Mouse (Mus musculus) forebrain, embryonic 11.5 days (tissue): ENCODE results near the gene Meis2. TPM values are rescaled to one million over a fixed set of nuclear protein-coding genes. Genes with fewer than 3 reads are reported as not detected.

Source experiments
- ATAC-seq: fragments of 200-750 bp; cut with Nextera tagmentation; replicated peaks from 2 replicates; pipeline ENCODE4 v1.8.0; 2017; ENCODE audit warnings: moderate TSS enrichment; ENCODE audit not compliant: low FRiP score
- DNase-seq: peaks from one replicate; pipeline ENCODE4 v3.0.0-alpha.2; 2017; ENCODE audit warnings: low spot score
- H3K27ac ChIP-seq: fragments of 300-500 bp; sonication (generic); 2 replicates; pipeline ENCODE4 v1.5.1; 2014; ENCODE audit warnings: low read depth, low read length
- H3K27me3 ChIP-seq: fragments of 300-500 bp; sonication (generic); 2 replicates; pipeline ENCODE4 v1.6.1; 2014; ENCODE audit warnings: mild to moderate bottlenecking, low read length, mixed read lengths; ENCODE audit not compliant: control insufficient read depth, insufficient read depth
- H3K36me3 ChIP-seq: fragments of 300-500 bp; sonication (generic); 2 replicates; pipeline ENCODE4 v1.6.1; 2014; ENCODE audit warnings: mild to moderate bottlenecking, low read length, moderate library complexity, mixed read lengths; ENCODE audit not compliant: control insufficient read depth, insufficient read depth
- H3K4me1 ChIP-seq: fragments of 300-500 bp; sonication (generic); replicated peaks from 2 replicates; pipeline ENCODE4 v1.6.1; 2014; ENCODE audit warnings: low read length, mixed read lengths; ENCODE audit not compliant: control insufficient read depth, insufficient read depth
- H3K4me2 ChIP-seq: fragments of 300-500 bp; sonication (generic); 2 replicates; pipeline ENCODE4 v1.6.1; 2014; ENCODE audit warnings: low read depth, mild to moderate bottlenecking, low read length, moderate library complexity, mixed read lengths; ENCODE audit not compliant: severe bottlenecking
- H3K4me3 ChIP-seq: fragments of 300-500 bp; sonication (generic); 2 replicates; pipeline ENCODE4 v1.5.1; 2014; ENCODE audit warnings: low read depth, low read length
- H3K9ac ChIP-seq: fragments of 300-500 bp; sonication (generic); 2 replicates; pipeline ENCODE4 v1.6.1; 2014; ENCODE audit warnings: low read length
- H3K9me3 ChIP-seq: fragments of 300-500 bp; sonication (generic); 2 replicates; pipeline ENCODE4 v1.6.1; 2016; ENCODE audit warnings: low read length, mixed read lengths; ENCODE audit not compliant: control insufficient read depth
- WGBS: fragments of 180-500 bp; shearing (Covaris S2); extraction: QIAGEN DNeasy Blood & Tissue Kit; methylation state at CpG from one replicate; pipeline ENCODE4 v1.1.7; 2014; 5-methylcytosine and 5-hydroxymethylcytosine counted together
- polyA plus RNA-seq: library from polyadenylated mRNA; unstranded; fragments of >200 nt; fragmentation: Nextera tagmentation; extraction: Ambion mirVana; gene quantifications from 2 replicates; pipeline ENCODE4 v1.2.1, GENCODE M21; 2014

Meis2 gene
- polyA plus RNA-seq, 1 experiment from 2014 or later, result 77.2 TPM

DNA sequence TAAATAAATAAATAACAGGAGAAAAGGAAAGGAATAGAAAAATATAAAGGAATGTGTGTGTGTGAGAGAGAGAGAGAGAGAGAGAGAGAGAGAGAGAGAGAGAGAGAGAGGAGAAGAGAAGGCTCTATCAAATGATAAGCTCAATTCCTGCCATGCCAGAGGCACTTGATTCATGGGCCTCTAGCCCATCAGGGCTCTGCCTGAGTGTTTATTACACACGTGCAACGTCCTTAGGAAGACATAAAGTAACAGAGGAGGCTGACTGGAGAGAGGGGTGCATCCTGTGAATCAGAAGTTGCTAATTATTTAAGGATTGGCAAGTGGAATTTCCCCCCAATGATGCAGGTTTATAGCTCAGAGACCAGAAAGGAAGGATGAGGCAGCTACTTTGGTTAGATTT is 168.6 kb downstream of the Meis2 start:
- Histone ChIP-seq H3K9ac (no peak overlapping the region), H3K9me3 (no peaks in the 10 kb centered on the region), H3K36me3 (no peaks in the 10 kb centered on the region; the same call in 1 of the 2 replicates), H3K4me1 (peaks cover 3% of the 10 kb centered on the region; the same call in 1 of the 2 replicates), H3K4me3 (no peak overlapping the region), H3K27me3 (no peaks in the 10 kb centered on the region), H3K4me2 (no peak overlapping the region), H3K27ac (no peak overlapping the region)
- no peak for DNase-seq
- ATAC-seq, result no peak
- WGBS, result 50% methylated on average over 2 of the region's 2 CpGs

DNA sequence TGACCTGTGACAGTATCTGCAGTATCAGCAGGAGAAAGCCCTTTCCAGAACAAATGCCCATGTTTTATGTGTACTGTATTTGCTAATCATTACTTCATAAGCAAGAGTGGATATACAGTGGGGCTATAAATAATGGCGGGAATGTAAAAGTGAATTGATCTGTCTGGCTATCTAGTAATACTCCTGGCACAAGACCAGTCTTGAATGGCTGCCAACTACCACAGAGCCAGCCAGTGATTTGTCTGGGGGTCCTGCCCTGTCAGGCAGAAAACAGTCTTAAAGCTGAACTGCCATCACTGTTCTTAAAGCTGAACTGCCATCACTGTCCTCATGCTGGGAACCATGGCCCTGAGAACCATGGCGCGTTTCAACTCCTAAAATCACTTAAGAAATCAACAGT is 169.9 kb downstream of the Meis2 start:
- WGBS, result 84% methylated on average over 3 of the region's 3 CpGs
- no peak overlapping the region for H3K4me2 ChIP-seq
- no peaks in the 10 kb centered on the region for H3K9me3 ChIP-seq
- H3K9ac ChIP-seq, result no peak overlapping the region
- ATAC-seq (0 out of 2 replicates have a peak, but pooled peaks have one; percentile 29), DNase-seq (no peak)
- no peaks in the 10 kb centered on the region for H3K27me3 ChIP-seq
- peaks cover 3% of the 10 kb centered on the region; the same call in 1 of the 2 replicates for H3K4me1 ChIP-seq
- H3K27ac ChIP-seq, result peak overlapping the region; percentile 38; the same call in 1 of the 2 replicates
- H3K36me3 ChIP-seq, result no peaks in the 10 kb centered on the region
- no peak overlapping the region for H3K4me3 ChIP-seq

DNA sequence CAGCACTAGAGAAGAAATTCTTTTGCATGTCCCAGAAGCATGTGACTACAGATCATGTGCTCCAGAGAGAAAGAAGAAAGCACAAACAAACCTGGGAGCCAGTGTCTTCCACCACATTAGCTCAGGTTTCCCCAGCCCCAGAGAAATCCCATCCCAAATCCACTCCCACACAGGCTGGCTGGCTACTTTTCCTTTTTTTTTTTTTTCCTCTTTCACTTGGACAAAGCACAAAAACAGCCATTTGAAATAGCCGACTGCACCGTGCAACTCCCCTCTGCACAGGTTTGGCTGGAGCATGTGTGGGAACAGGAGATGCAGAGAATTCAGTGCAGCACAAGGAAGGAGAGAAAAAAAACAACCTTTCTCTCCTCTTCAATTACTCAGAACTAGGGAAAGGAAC is 170.4 kb downstream of the Meis2 start:
- 61% methylated on average over 2 of the region's 2 CpGs for WGBS
- Histone ChIP-seq H3K4me3 (no peak overlapping the region), H3K27ac (peak overlapping the region; percentile 38; the same call in 1 of the 2 replicates), H3K9me3 (no peaks in the 10 kb centered on the region), H3K27me3 (no peaks in the 10 kb centered on the region), H3K4me2 (no peak overlapping the region), H3K9ac (no peak overlapping the region), H3K4me1 (peaks cover 3% of the 10 kb centered on the region; the same call in 1 of the 2 replicates), H3K36me3 (no peaks in the 10 kb centered on the region)
- DNase-seq (no peak), ATAC-seq (no peak)

DNA sequence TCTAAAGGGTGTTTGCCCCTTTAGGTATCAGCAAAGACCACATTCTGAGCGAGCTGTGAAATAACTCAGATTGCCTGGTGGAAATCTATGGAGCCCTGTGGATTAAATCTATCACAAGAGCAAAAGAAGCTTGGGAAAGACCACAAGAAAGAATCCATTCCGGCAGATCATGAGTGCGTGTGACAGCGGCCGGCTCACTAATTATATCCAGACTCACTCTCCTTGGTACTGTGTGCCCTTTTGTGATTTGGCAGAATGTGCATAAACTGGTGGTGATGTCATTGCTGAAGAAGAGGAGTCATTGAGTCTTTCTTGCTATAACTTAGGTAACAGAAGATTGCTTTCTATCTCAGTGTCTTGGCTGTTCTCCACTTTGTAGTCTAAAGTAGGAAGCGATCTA is 172.5 kb downstream of the Meis2 start:
- WGBS, result 67% methylated on average over 6 of the region's 6 CpGs
- no peak for DNase-seq
- no peak for ATAC-seq
- Histone ChIP-seq H3K27me3 (no peaks in the 10 kb centered on the region), H3K36me3 (no peaks in the 10 kb centered on the region), H3K4me3 (no peak overlapping the region), H3K9me3 (no peaks in the 10 kb centered on the region), H3K4me2 (no peak overlapping the region), H3K9ac (no peak overlapping the region), H3K4me1 (peaks cover 3% of the 10 kb centered on the region; the same call in 1 of the 2 replicates), H3K27ac (no peak overlapping the region)

DNA sequence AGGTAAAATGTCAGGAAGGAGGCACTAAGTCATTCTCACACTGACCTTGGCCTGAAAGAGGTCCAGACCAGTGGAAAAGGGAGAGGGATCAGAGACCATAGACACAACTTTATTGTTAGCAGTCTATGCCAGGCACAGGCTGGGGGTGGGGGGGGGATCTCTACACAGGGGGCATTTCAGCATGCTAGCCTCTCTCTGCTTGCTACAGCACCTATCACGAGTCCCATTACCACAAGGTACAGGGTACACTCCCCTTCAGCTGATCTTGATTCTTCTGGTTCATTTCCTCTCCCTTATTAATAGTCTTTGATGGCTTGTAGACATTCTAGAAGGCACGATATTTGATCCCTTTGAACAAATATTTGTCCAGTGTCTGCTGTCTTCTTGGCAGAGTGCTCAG is 174.9 kb downstream of the Meis2 start:
- peaks cover under 1% of the 10 kb centered on the region; the same call in 1 of the 2 replicates for H3K4me1 ChIP-seq
- ATAC-seq (no peak), DNase-seq (no peak)
- no peaks in the 10 kb centered on the region for H3K9me3 ChIP-seq
- H3K36me3 ChIP-seq, result no peaks in the 10 kb centered on the region
- WGBS, result 65% methylated on average over 2 of the region's 2 CpGs
- no peak overlapping the region for H3K4me2 ChIP-seq
- H3K9ac ChIP-seq, result no peak overlapping the region
- H3K4me3 ChIP-seq, result no peak overlapping the region
- H3K27me3 ChIP-seq, result no peaks in the 10 kb centered on the region
- H3K27ac ChIP-seq, result no peak overlapping the region

DNA sequence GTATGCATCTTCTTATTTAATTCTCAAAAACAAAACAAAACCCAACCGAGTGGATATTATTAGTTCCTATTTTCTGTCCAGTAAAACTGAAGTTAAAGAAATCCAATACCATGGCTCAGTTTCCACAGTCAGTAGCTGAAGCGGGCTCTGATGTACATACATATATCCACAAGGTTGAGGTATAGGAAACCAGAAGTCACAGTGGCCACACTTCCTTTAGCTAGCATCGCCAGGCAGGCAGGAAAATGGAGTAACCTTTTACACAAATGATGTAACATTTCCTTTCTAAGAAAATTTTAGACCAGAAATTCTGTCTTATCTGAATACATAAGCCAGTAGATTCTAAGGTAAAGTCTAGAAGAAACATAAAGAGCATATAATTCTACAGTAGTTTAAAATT is 175.6 kb downstream of the Meis2 start:
- Histone ChIP-seq H3K27me3 (no peaks in the 10 kb centered on the region), H3K4me2 (no peak overlapping the region), H3K36me3 (no peaks in the 10 kb centered on the region), H3K27ac (no peak overlapping the region), H3K9ac (no peak overlapping the region), H3K9me3 (no peaks in the 10 kb centered on the region), H3K4me3 (no peak overlapping the region), H3K4me1 (no peaks in the 10 kb centered on the region)
- DNase-seq, result no peak
- no peak for ATAC-seq
- 90% methylated on average over 3 of the region's 3 CpGs for whole genome bisulfite sequencing

DNA sequence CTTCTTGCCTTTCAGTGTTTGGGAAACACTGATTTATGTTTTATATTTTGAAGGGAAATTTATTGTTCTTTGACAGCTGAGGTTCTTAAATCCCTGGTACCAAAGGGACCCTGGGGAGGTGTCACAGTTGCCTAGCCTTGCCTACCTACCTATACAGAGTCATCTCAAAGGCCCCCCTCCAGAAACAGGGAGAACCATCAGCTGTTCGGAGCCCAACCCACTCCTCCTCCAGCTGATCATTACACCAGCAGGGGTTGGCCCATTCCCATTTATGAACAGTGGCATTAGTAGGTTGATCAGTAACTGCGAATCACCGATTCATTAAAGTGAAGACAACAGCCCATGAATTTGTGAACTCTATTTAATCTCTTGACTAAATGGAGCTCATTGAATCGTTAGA is 176.4 kb downstream of the Meis2 start:
- H3K9ac ChIP-seq, result no peak overlapping the region
- no peaks in the 10 kb centered on the region for H3K36me3 ChIP-seq
- ATAC-seq (no peak), DNase-seq (no peak)
- H3K9me3 ChIP-seq, result no peaks in the 10 kb centered on the region
- H3K4me1 ChIP-seq, result peaks cover 5% of the 10 kb centered on the region; the same call in 1 of the 2 replicates
- WGBS, result 63% methylated on average over 4 of the region's 4 CpGs
- no peaks in the 10 kb centered on the region for H3K27me3 ChIP-seq
- no peak overlapping the region for H3K4me2 ChIP-seq
- H3K4me3 ChIP-seq, result no peak overlapping the region
- no peak overlapping the region for H3K27ac ChIP-seq

DNA sequence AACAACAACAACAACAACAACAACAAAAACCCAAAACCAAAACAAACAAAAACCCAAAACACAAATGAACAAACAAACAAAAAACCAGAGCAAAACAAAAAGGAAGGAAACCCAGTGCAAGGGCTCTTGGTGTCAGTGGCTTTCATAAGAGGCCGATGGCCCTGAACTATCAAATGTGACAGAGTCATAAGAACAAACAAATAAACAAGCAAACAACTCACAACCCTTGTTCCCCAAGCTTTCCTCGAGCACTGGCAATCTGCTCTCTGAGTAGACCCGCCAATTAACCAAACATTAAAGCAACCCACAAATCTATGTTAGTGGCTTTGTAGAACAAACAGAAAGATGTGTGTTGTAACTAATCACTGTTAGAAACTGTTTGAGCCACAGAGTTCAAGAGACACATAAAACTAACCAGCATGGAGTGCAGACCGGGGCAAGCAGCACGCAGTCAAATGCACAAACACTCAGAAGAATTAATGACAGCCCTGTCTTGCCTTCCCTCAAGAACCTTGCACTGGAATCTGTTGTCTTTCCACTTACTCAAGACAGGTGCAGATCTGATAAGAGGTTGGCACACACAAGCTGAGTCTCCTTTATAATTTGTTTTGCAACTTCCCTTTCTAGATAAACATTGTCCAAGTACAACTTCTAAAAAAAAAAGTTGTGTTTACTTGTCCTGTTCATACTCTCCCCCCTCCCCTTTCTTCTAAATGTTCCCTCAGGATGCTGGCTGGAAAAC is 177.1 kb downstream of the Meis2 start:
- no peak overlapping the region for H3K9ac ChIP-seq
- H3K27ac ChIP-seq, result no peak overlapping the region
- no peaks in the 10 kb centered on the region for H3K9me3 ChIP-seq
- H3K4me3 ChIP-seq, result no peak overlapping the region
- peaks cover 8% of the 10 kb centered on the region; the same call in 1 of the 2 replicates for H3K4me1 ChIP-seq
- DNase-seq, result no peak
- no peak overlapping the region for H3K4me2 ChIP-seq
- H3K36me3 ChIP-seq, result no peaks in the 10 kb centered on the region
- 86% methylated on average over 5 of the region's 5 CpGs for WGBS
- no peak for ATAC-seq
- no peaks in the 10 kb centered on the region for H3K27me3 ChIP-seq

DNA sequence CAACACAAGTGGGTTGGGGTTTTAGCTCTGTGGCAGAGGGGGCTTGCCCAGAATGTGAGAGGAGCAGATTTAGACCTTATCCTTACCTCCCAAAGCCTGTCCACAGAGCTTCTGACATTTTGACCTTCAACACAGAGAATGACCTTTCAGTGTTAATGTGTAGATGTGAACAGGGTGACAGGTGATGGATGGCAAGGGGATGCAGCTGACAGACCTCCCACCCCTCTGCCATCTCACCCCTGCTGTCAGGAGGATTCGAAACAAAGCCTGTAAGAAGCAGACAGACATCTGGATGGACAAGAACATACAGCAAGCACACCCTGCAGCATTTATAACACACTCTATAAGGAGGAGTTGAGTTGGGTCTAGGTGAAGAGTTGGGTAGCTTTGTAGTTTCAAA is 178.0 kb downstream of the Meis2 start:
- no peaks in the 10 kb centered on the region for H3K36me3 ChIP-seq
- H3K4me3 ChIP-seq, result no peak overlapping the region
- no peak overlapping the region for H3K9ac ChIP-seq
- ATAC-seq, result no peak
- H3K4me1 ChIP-seq, result peaks cover 8% of the 10 kb centered on the region; the same call in 1 of the 2 replicates
- H3K27ac ChIP-seq, result no peak overlapping the region
- H3K27me3 ChIP-seq, result no peaks in the 10 kb centered on the region
- WGBS, result 73% methylated on average over 1 of the region's 1 CpGs
- DNase-seq, result no peak
- no peaks in the 10 kb centered on the region for H3K9me3 ChIP-seq
- H3K4me2 ChIP-seq, result no peak overlapping the region
